Mouse (Mus musculus) midbrain, postnatal 0 days (tissue): ENCODE measurements around the gene Olfr1395. TPM values are rescaled to one million over a fixed set of nuclear protein-coding genes. Genes with fewer than 3 reads are reported as not detected.
"Not testable (repeated sequence)": the region's sequence is repeated elsewhere in the genome, so short reads cannot be mapped to it uniquely, and the experiment has no call there.

Experiments
- ATAC-seq: fragments of 200-750 bp; cut with Nextera tagmentation; 2 replicates; pipeline ENCODE4 v1.8.0; 2017; ENCODE audit warnings: moderate number of reproducible peaks, mild to moderate bottlenecking, moderate TSS enrichment, moderate library complexity; ENCODE audit not compliant: low FRiP score
- DNase-seq: peaks from one replicate; pipeline ENCODE4 v3.0.0-alpha.2; 2015; ENCODE audit warnings: low spot score
- H3K27ac ChIP-seq: fragments of 300-500 bp; sonication (generic); 2 replicates; pipeline ENCODE4 v1.5.1; 2014; ENCODE audit warnings: low read depth, mild to moderate bottlenecking, low read length, mixed read lengths
- H3K27me3 ChIP-seq: fragments of 300-500 bp; sonication (generic); 2 replicates; pipeline ENCODE4 v1.6.1; 2014; ENCODE audit warnings: low read length, control low read depth, mixed read lengths; ENCODE audit not compliant: insufficient read depth
- H3K36me3 ChIP-seq: fragments of 300-500 bp; sonication (generic); 2 replicates; pipeline ENCODE4 v1.6.1; 2014; ENCODE audit warnings: low read length, control low read depth, mixed read lengths; ENCODE audit not compliant: insufficient read depth
- H3K4me1 ChIP-seq: fragments of 300-500 bp; sonication (generic); 2 replicates; pipeline ENCODE4 v1.6.1; 2014; ENCODE audit warnings: mild to moderate bottlenecking, control low read depth, antibody characterized with exemption, low read length, mixed read lengths; ENCODE audit not compliant: insufficient read depth
- H3K4me2 ChIP-seq: fragments of 300-500 bp; sonication (generic); 2 replicates; pipeline ENCODE4 v1.6.1; 2014; ENCODE audit warnings: low read depth, mild to moderate bottlenecking, low read length, mixed read lengths; ENCODE audit not compliant: poor library complexity, severe bottlenecking
- H3K4me3 ChIP-seq: fragments of 300-500 bp; sonication (generic); 2 replicates; pipeline ENCODE4 v1.5.1; 2014; ENCODE audit warnings: low read depth, mild to moderate bottlenecking, low read length, moderate library complexity
- H3K9ac ChIP-seq: fragments of 300-500 bp; sonication (generic); replicated peaks from 2 replicates; pipeline ENCODE4 v1.6.1; 2014; ENCODE audit warnings: mild to moderate bottlenecking, low read length, moderate library complexity, mixed read lengths; ENCODE audit not compliant: poor library complexity, severe bottlenecking
- H3K9me3 ChIP-seq: fragments of 300-500 bp; sonication (generic); 2 replicates; pipeline ENCODE4 v1.6.1; 2016; ENCODE audit warnings: low read length, control low read depth
- CTCF ChIP-seq: IDR thresholded peaks from 2 replicates; pipeline ENCODE4 v1.5.1; 2016; ENCODE audit warnings: antibody characterized with exemption, mild to moderate bottlenecking
- WGBS: fragments of 180-500 bp; shearing (Covaris S2); extraction: QIAGEN DNeasy Blood & Tissue Kit; methylation state at CpG from one replicate; pipeline ENCODE4 v1.1.7; 2014; 5-methylcytosine and 5-hydroxymethylcytosine counted together
- polyA plus RNA-seq: library from polyadenylated mRNA; unstranded; fragments of >200 nt; fragmentation: Nextera tagmentation; extraction: Ambion mirVana; gene quantifications from 2 replicates; pipeline ENCODE4 v1.2.1, GENCODE M21; 2015
- total RNA-seq: library from RNA; depleted of rRNA; stranded (reverse); fragments of >200 nt; gene quantifications from 2 replicates; pipeline ENCODE4 v1.2.3, GENCODE M21; 2014

Gene Olfr1395
- total and polyA plus RNA-seq, 2 experiments from 2014 or later = not detected

GRCm38 (mm10) chr11:49183172-49183571 is 41.1 kb downstream of the Olfr1395 start:
- ATAC-seq = no peak
- DNase-seq = no peak
- Histone ChIP-seq H3K27ac (no peak overlapping the region), H3K9me3 (no peaks in the 10 kb centered on the region), H3K4me1 (no peaks in the 10 kb centered on the region), H3K9ac (no peak overlapping the region), H3K4me2 (no peak overlapping the region), H3K27me3 (no peaks in the 10 kb centered on the region), H3K4me3 (no peak overlapping the region), H3K36me3 (no peaks in the 10 kb centered on the region)
- WGBS = 77% methylated on average over 1 of the region's 1 CpGs
- TF ChIP-seq CTCF = no peak

- H3K4me3 ChIP-seq = no peak overlapping the region
- ATAC-seq = no peak
- no peak for DNase-seq
- H3K27me3 ChIP-seq = no peaks in the 10 kb centered on the region
- no peaks in the 10 kb centered on the region for H3K9me3 ChIP-seq
- H3K4me2 ChIP-seq = no peak overlapping the region
- H3K27ac ChIP-seq = no peak overlapping the region
- H3K9ac ChIP-seq = no peak overlapping the region
- H3K36me3 ChIP-seq = no peaks in the 10 kb centered on the region
- 68% methylated on average over 6 of the region's 6 CpGs for WGBS
- no peaks in the 10 kb centered on the region for H3K4me1 ChIP-seq
- peak; percentile 41 for TF ChIP-seq CTCF
Observed at GRCm38 (mm10) chr11:49186452-49186851, 44.4 kb downstream of the Olfr1395 start.

- WGBS = 80% methylated on average over 8 of the region's 8 CpGs
- H3K36me3 ChIP-seq = no peaks in the 10 kb centered on the region
- no peak within 1 kb of the TSS for H3K9ac ChIP-seq
- no peaks in the 10 kb centered on the region for H3K9me3 ChIP-seq
- H3K4me1 ChIP-seq = no peaks in the 10 kb centered on the region
- no peak within 1 kb of the TSS for H3K4me2 ChIP-seq
- DNase-seq (no peak), ATAC-seq (no peak)
- no peak for TF ChIP-seq CTCF
- H3K4me3 ChIP-seq = no peak within 1 kb of the TSS
- no peaks in the 10 kb centered on the region for H3K27me3 ChIP-seq
- no peak within 1 kb of the TSS for H3K27ac ChIP-seq
Observed at GRCm38 (mm10) chr11:49186955-49187488, 44.9 kb downstream of the Olfr1395 start, which contains the start of gene Btnl9. Gene Btnl9, minus strand, starts transcription at chr11:49187159.

- WGBS = 81% methylated on average over 10 of the region's 10 CpGs
- no peaks in the 10 kb centered on the region for H3K36me3 ChIP-seq
- no peak overlapping the region for H3K27ac ChIP-seq
- no peak overlapping the region for H3K4me3 ChIP-seq
- DNase-seq = no peak
- no peak overlapping the region for H3K9ac ChIP-seq
- no peaks in the 10 kb centered on the region for H3K4me1 ChIP-seq
- H3K9me3 ChIP-seq = no peaks in the 10 kb centered on the region
- TF ChIP-seq CTCF = no peak
- ATAC-seq = no peak
- H3K4me2 ChIP-seq = no peak overlapping the region
- no peaks in the 10 kb centered on the region for H3K27me3 ChIP-seq
Observed at GRCm38 (mm10) chr11:49187701-49188100, 45.6 kb downstream of the Olfr1395 start.

GRCm38 (mm10) chr11:49189737-49190136 is 47.7 kb downstream of the Olfr1395 start:
- no peaks in the 10 kb centered on the region for H3K27me3 ChIP-seq
- TF ChIP-seq CTCF = peak; percentile 84
- 5% methylated on average over 7 of the region's 7 CpGs for WGBS
- H3K9ac ChIP-seq = no peak overlapping the region
- no peak overlapping the region for H3K4me2 ChIP-seq
- H3K36me3 ChIP-seq = no peaks in the 10 kb centered on the region
- no peaks in the 10 kb centered on the region for H3K9me3 ChIP-seq
- H3K4me1 ChIP-seq = no peaks in the 10 kb centered on the region
- peak; percentile 61 for DNase-seq
- 0 out of 2 replicates have a peak, but pooled peaks have one; percentile 52 for ATAC-seq
- H3K27ac ChIP-seq = no peak overlapping the region
- no peak overlapping the region for H3K4me3 ChIP-seq

GRCm38 (mm10) chr11:49191083-49191482 is 49.0 kb downstream of the Olfr1395 start:
- no peaks in the 10 kb centered on the region for H3K27me3 ChIP-seq
- no peak overlapping the region for H3K9ac ChIP-seq
- 60% methylated on average over 2 of the region's 2 CpGs for WGBS
- DNase-seq (no peak), ATAC-seq (no peak)
- TF ChIP-seq CTCF = no peak
- H3K4me2 ChIP-seq = no peak overlapping the region
- no peaks in the 10 kb centered on the region for H3K36me3 ChIP-seq
- H3K9me3 ChIP-seq = no peaks in the 10 kb centered on the region
- H3K4me3 ChIP-seq = no peak overlapping the region
- no peak overlapping the region for H3K27ac ChIP-seq
- no peaks in the 10 kb centered on the region for H3K4me1 ChIP-seq

GRCm38 (mm10) chr11:49194771-49195170 is 52.7 kb downstream of the Olfr1395 start:
- WGBS = 95% methylated on average over 8 of the region's 9 CpGs

More at GRCm38 (mm10) chr11:49194771-49195170, 52.7 kb downstream of the Olfr1395 start:
- H3K9me3 ChIP-seq, H3K9ac ChIP-seq, H3K36me3 ChIP-seq, H3K4me3 ChIP-seq, H3K27me3 ChIP-seq, ATAC-seq, H3K4me2 ChIP-seq, H3K4me1 ChIP-seq, H3K27ac ChIP-seq, DNase-seq: not testable (repeated sequence)
